Mouse (Mus musculus): ENCODE measurements around the gene Cherp. TPM values are rescaled to one million over a fixed set of nuclear protein-coding genes. Genes with fewer than 3 reads are reported as not detected.

Gene Cherp
- polyA plus RNA-seq, 1 experiment = 44.5 TPM

GRCm38 (mm10) chr8:72421362-72422335 lies 53.4 kb downstream of the Cherp start, which contains the start of gene Eps15l1:
TSS of gene Eps15l1 (minus strand) at chr8:72421460.
- under 1% methylated on average over 48 of the region's 48 CpGs for WGBS
- H3K4me3 ChIP-seq (replicated peaks; ENCODE audit: extremely low read depth, low read depth, low read length) = peak within 1 kb of the TSS; percentile 80
- no peak for TF ChIP-seq CTCF (IDR thresholded peaks at IDR 0.05; ENCODE audit: insufficient read depth, low read length)
- peak; percentile 68; the same call in 1 of the 2 replicates for TF ChIP-seq POLR2A (IDR thresholded peaks at IDR 0.05; ENCODE audit: borderline replicate concordance, extremely low read depth, low read depth, low read length)
- H3K4me1 ChIP-seq (ENCODE audit: control insufficient read depth, insufficient read depth, low read length) = peaks cover 4% of the 10 kb centered on the region
- peak; percentile 98 for DNase-seq

GRCm38 (mm10) chr8:72420571-72421361 lies 54.3 kb downstream of the Cherp start:
- TF ChIP-seq CTCF (IDR thresholded peaks at IDR 0.05; ENCODE audit: insufficient read depth, low read length) (no peak), POLR2A (IDR thresholded peaks at IDR 0.05; ENCODE audit: borderline replicate concordance, extremely low read depth, low read depth, low read length) (no peak)
- WGBS = under 1% methylated on average over 63 of the region's 73 CpGs
- Histone ChIP-seq H3K4me1 (ENCODE audit: control insufficient read depth, insufficient read depth, low read length) (peaks cover 4% of the 10 kb centered on the region), H3K4me3 (replicated peaks; ENCODE audit: extremely low read depth, low read depth, low read length) (peak overlapping the region; percentile 80)
- DNase-seq = peak; percentile 34

- TF ChIP-seq POLR2A (IDR thresholded peaks at IDR 0.05; ENCODE audit: borderline replicate concordance, extremely low read depth, low read depth, low read length) (no peak), CTCF (IDR thresholded peaks at IDR 0.05; ENCODE audit: insufficient read depth, low read length) (no peak)
- 79% methylated on average over 4 of the region's 4 CpGs for WGBS
- H3K4me3 ChIP-seq (replicated peaks; ENCODE audit: extremely low read depth, low read depth, low read length) = no peak overlapping the region
- peaks cover 10% of the 10 kb centered on the region for H3K4me1 ChIP-seq (ENCODE audit: control insufficient read depth, insufficient read depth, low read length)
- no peak for DNase-seq
These were observed 57.0 kb downstream of the Cherp start for GRCm38 (mm10) chr8:72418073-72418472.

- H3K4me3 ChIP-seq (replicated peaks; ENCODE audit: extremely low read depth, low read depth, low read length) = no peak overlapping the region
- 52% methylated on average over 2 of the region's 2 CpGs for WGBS
These were observed 59.8 kb downstream of the Cherp start for GRCm38 (mm10) chr8:72415252-72415651.

GRCm38 (mm10) chr8:72413839-72414238 lies 61.2 kb downstream of the Cherp start:
- 59% methylated on average over 7 of the region's 7 CpGs for WGBS
- Histone ChIP-seq H3K4me3 (replicated peaks; ENCODE audit: extremely low read depth, low read depth, low read length) (no peak overlapping the region), H3K4me1 (ENCODE audit: control insufficient read depth, insufficient read depth, low read length) (peaks cover 12% of the 10 kb centered on the region)
- no peak for TF ChIP-seq POLR2A (IDR thresholded peaks at IDR 0.05; ENCODE audit: borderline replicate concordance, extremely low read depth, low read depth, low read length)
- DNase-seq = no peak

More at GRCm38 (mm10) chr8:72415252-72415651, 59.8 kb downstream of the Cherp start:
- peaks cover 6% of the 10 kb centered on the region for H3K4me1 ChIP-seq (ENCODE audit: control insufficient read depth, insufficient read depth, low read length)
- TF ChIP-seq POLR2A (IDR thresholded peaks at IDR 0.05; ENCODE audit: borderline replicate concordance, extremely low read depth, low read depth, low read length) = no peak
- TF ChIP-seq CTCF (IDR thresholded peaks at IDR 0.05; ENCODE audit: insufficient read depth, low read length) = no peak
- no peak for DNase-seq

Other genes starting within 250 kb of the Cherp start
- gene Ap1m1, start 235.2 kb downstream of the Cherp start, polyA plus RNA-seq (2012; rRNA removed) = 67.5 and 78.6 TPM in 2 replicates
- 0.53 and 1.8 TPM in 2 replicates for gene Gm10282, start 170.0 kb downstream of the Cherp start, polyA plus RNA-seq (2012; rRNA removed)
- 144 and 340 TPM in 2 replicates for gene Klf2, start 156.2 kb downstream of the Cherp start, polyA plus RNA-seq (2012; rRNA removed)
- gene Eps15l1, start 53.8 kb downstream of the Cherp start, polyA plus RNA-seq (2012; rRNA removed) = 35.5 and 48.3 TPM in 2 replicates
- gene Calr3, start 31.4 kb downstream of the Cherp start, polyA plus RNA-seq (2012; rRNA removed) = 0.49 and 0.51 TPM in 2 replicates
- gene 1700030K09Rik, start 31.3 kb downstream of the Cherp start, polyA plus RNA-seq (2012; rRNA removed) = 6.4 and 8.7 TPM in 2 replicates
- 66.5 and 74.9 TPM in 2 replicates for gene Slc35e1, start 17.4 kb upstream of the Cherp start, polyA plus RNA-seq (2012; rRNA removed)
- 10.0 and 14.3 TPM in 2 replicates for gene Med26, start 73.0 kb upstream of the Cherp start, polyA plus RNA-seq (2012; rRNA removed)
- gene Smim7, start 95.9 kb upstream of the Cherp start, polyA plus RNA-seq (2012; rRNA removed) = 42.2 and 48.3 TPM in 2 replicates
- 39.3 and 101 TPM in 2 replicates for gene Tmem38a, start 96.8 kb upstream of the Cherp start, polyA plus RNA-seq (2012; rRNA removed)
- 0.97 and 1.0 TPM in 2 replicates for gene Nwd1, start 171.5 kb upstream of the Cherp start, polyA plus RNA-seq (2012; rRNA removed)
- 89.9 and 108 TPM in 2 replicates for gene Sin3b, start 248.1 kb upstream of the Cherp start, polyA plus RNA-seq (2012; rRNA removed)